Mouse (Mus musculus) limb, embryonic 14.5 days (tissue): ENCODE measurements around the gene Ambra1. TPM values are rescaled to one million over a fixed set of nuclear protein-coding genes. Genes with fewer than 3 reads are reported as not detected.

Source experiments
- ATAC-seq: fragments of 200-750 bp; cut with Nextera tagmentation; 2 replicates; pipeline ENCODE4 v1.8.0; 2017; ENCODE audit warnings: low read depth, moderate number of reproducible peaks, moderate TSS enrichment; ENCODE audit not compliant: low FRiP score
- DNase-seq: peaks from one replicate; pipeline ENCODE4 v3.0.0-alpha.2; 2015; ENCODE audit warnings: low spot score
- H3K27ac ChIP-seq: fragments of 300-500 bp; sonication (generic); replicated peaks from 2 replicates; pipeline ENCODE4 v1.5.1; 2014; ENCODE audit warnings: low read depth, mild to moderate bottlenecking, low read length, moderate library complexity, mixed read lengths
- H3K27me3 ChIP-seq: fragments of 300-500 bp; sonication (generic); 2 replicates; pipeline ENCODE4 v1.6.1; 2014; ENCODE audit warnings: low read length, mixed read lengths; ENCODE audit not compliant: control insufficient read depth, insufficient read depth
- H3K36me3 ChIP-seq: fragments of 300-500 bp; sonication (generic); 2 replicates; pipeline ENCODE4 v1.6.1; 2014; ENCODE audit warnings: mild to moderate bottlenecking, low read length, moderate library complexity, mixed read lengths; ENCODE audit not compliant: control insufficient read depth, insufficient read depth
- H3K4me1 ChIP-seq: fragments of 300-500 bp; sonication (generic); 2 replicates; pipeline ENCODE4 v1.6.1; 2014; ENCODE audit warnings: antibody characterized with exemption, low read length, mixed read lengths; ENCODE audit not compliant: control insufficient read depth, insufficient read depth
- H3K4me2 ChIP-seq: fragments of 300-500 bp; sonication (generic); replicated peaks from 2 replicates; pipeline ENCODE4 v1.6.1; 2014; ENCODE audit warnings: low read depth, mild to moderate bottlenecking, low read length, moderate library complexity; ENCODE audit not compliant: severe bottlenecking
- H3K4me3 ChIP-seq: fragments of 300-500 bp; sonication (generic); replicated peaks from 2 replicates; pipeline ENCODE4 v1.5.1; 2014; ENCODE audit warnings: low read length
- H3K9ac ChIP-seq: fragments of 300-500 bp; sonication (generic); 2 replicates; pipeline ENCODE4 v1.6.1; 2014; ENCODE audit warnings: mild to moderate bottlenecking, low read depth, low read length, moderate library complexity; ENCODE audit not compliant: severe bottlenecking
- H3K9me3 ChIP-seq: fragments of 300-500 bp; sonication (generic); 2 replicates; pipeline ENCODE4 v1.6.1; 2016; ENCODE audit warnings: low read length; ENCODE audit not compliant: control insufficient read depth
- POLR2A ChIP-seq: fragments of 200-500 bp; IDR thresholded peaks from 2 replicates; pipeline ENCODE4 v1.8.0; 2012; ENCODE audit warnings: inconsistent platforms, mild to moderate bottlenecking, moderate library complexity, borderline replicate concordance; ENCODE audit not compliant: insufficient read depth, insufficient read length; ENCODE audit errors: extremely low read depth
- WGBS: fragments of 180-500 bp; shearing (Covaris S2); extraction: QIAGEN DNeasy Blood & Tissue Kit; methylation state at CpG from one replicate; pipeline ENCODE4 v1.1.7; 2014; 5-methylcytosine and 5-hydroxymethylcytosine counted together
- polyA plus RNA-seq, 2 experiments: library from polyadenylated mRNA; depleted of rRNA in 1 of 2; stranded (reverse) in 1 of 2; unstranded in 1 of 2; fragments of >200 nt; fragmentation: Nextera tagmentation in 1 of 2; extraction: Ambion mirVana in 1 of 2; gene quantifications; 2 replicates each; pipeline versions ENCODE4 v1.2.1 to v1.2.3; 2012 to 2014

The Ambra1 gene
- polyA plus RNA-seq, 2 experiments: 16.4 to 23.4 TPM

GRCm38 (mm10) chr2:91939303-91939935 lies 209.5 kb downstream of the Ambra1 start:
- TF ChIP-seq POLR2A: no peak
- Histone ChIP-seq H3K9me3 (no peaks in the 10 kb centered on the region), H3K27me3 (no peaks in the 10 kb centered on the region), H3K4me2 (no peak overlapping the region), H3K9ac (no peak overlapping the region), H3K36me3 (peaks cover 63% of the 10 kb centered on the region), H3K4me3 (no peak overlapping the region), H3K27ac (no peak overlapping the region), H3K4me1 (peaks cover 2% of the 10 kb centered on the region; the same call in 1 of the 2 replicates)
- no peak for DNase-seq
- 85% methylated on average over 15 of the region's 15 CpGs for WGBS
- ATAC-seq: no peak

- ATAC-seq: no peak
- DNase-seq: no peak
- H3K9me3 ChIP-seq: no peaks in the 10 kb centered on the region
Observed at GRCm38 (mm10) chr2:91942356-91942755, 212.4 kb downstream of the Ambra1 start.

GRCm38 (mm10) chr2:91944170-91944950 lies 214.4 kb downstream of the Ambra1 start:
- TF ChIP-seq POLR2A: no peak
- DNase-seq: peak; percentile 82
- no peak overlapping the region for H3K4me3 ChIP-seq
- H3K9me3 ChIP-seq: no peaks in the 10 kb centered on the region
- H3K27me3 ChIP-seq: no peaks in the 10 kb centered on the region
- H3K4me2 ChIP-seq: no peak overlapping the region
- ATAC-seq: peak; percentile 80
- 47% methylated on average over 13 of the region's 13 CpGs for WGBS
- H3K36me3 ChIP-seq: peaks cover 17% of the 10 kb centered on the region
- peaks cover 11% of the 10 kb centered on the region for H3K4me1 ChIP-seq
- no peak overlapping the region for H3K9ac ChIP-seq
- H3K27ac ChIP-seq: no peak overlapping the region

More at GRCm38 (mm10) chr2:91942356-91942755, 212.4 kb downstream of the Ambra1 start:
- WGBS: 65% methylated on average over 6 of the region's 6 CpGs
- Histone ChIP-seq H3K4me1 (peaks cover 3% of the 10 kb centered on the region; the same call in 1 of the 2 replicates), H3K36me3 (peaks cover 37% of the 10 kb centered on the region), H3K4me2 (no peak overlapping the region), H3K9ac (no peak overlapping the region), H3K27me3 (no peaks in the 10 kb centered on the region), H3K27ac (no peak overlapping the region), H3K4me3 (no peak overlapping the region)
- no peak for TF ChIP-seq POLR2A

GRCm38 (mm10) chr2:91945483-91945882 lies 215.5 kb downstream of the Ambra1 start, which contains the start of gene Gm9821:
Gene Gm9821, plus strand, starts transcription at chr2:91945703.
- ATAC-seq (no peak), DNase-seq (no peak)
- H3K36me3 ChIP-seq: peaks cover 6% of the 10 kb centered on the region
- WGBS: 89% methylated on average over 18 of the region's 18 CpGs
- no peak within 1 kb of the TSS for H3K27ac ChIP-seq
- H3K4me2 ChIP-seq: no peak within 1 kb of the TSS
- H3K9ac ChIP-seq: no peak within 1 kb of the TSS
- no peaks in the 10 kb centered on the region for H3K27me3 ChIP-seq
- no peak for TF ChIP-seq POLR2A
- no peak within 1 kb of the TSS for H3K4me3 ChIP-seq
- H3K9me3 ChIP-seq: no peaks in the 10 kb centered on the region
- peaks cover 22% of the 10 kb centered on the region for H3K4me1 ChIP-seq

- no peaks in the 10 kb centered on the region for H3K9me3 ChIP-seq
- H3K4me2 ChIP-seq: no peak overlapping the region
- H3K36me3 ChIP-seq: peaks cover under 1% of the 10 kb centered on the region; the same call in 1 of the 2 replicates
- 65% methylated on average over 6 of the region's 6 CpGs for WGBS
- no peak overlapping the region for H3K4me3 ChIP-seq
- H3K27ac ChIP-seq: no peak overlapping the region
- peaks cover 25% of the 10 kb centered on the region for H3K4me1 ChIP-seq
- no peak for TF ChIP-seq POLR2A
- ATAC-seq: no peak
- DNase-seq: no peak
- H3K27me3 ChIP-seq: no peaks in the 10 kb centered on the region
- H3K9ac ChIP-seq: no peak overlapping the region
Observed at GRCm38 (mm10) chr2:91946836-91947235, 216.9 kb downstream of the Ambra1 start.
